Mouse (Mus musculus): Measurements from ENCODE around the gene Pgm5. TPM values are rescaled to one million over a fixed set of nuclear protein-coding genes. Genes with fewer than 3 reads are reported as not detected.
A peak's percentile ranks its signal among the peaks of the same experiment; 100 is the strongest.
"Not testable (repeated sequence)": the region's sequence is repeated elsewhere in the genome, so short reads cannot be mapped to it uniquely, and the experiment has no call there.

The Pgm5 gene
- 100 to 1,000 TPM; 101 to 108 (median 103) TPM for total RNA-seq (2022)

DNA sequence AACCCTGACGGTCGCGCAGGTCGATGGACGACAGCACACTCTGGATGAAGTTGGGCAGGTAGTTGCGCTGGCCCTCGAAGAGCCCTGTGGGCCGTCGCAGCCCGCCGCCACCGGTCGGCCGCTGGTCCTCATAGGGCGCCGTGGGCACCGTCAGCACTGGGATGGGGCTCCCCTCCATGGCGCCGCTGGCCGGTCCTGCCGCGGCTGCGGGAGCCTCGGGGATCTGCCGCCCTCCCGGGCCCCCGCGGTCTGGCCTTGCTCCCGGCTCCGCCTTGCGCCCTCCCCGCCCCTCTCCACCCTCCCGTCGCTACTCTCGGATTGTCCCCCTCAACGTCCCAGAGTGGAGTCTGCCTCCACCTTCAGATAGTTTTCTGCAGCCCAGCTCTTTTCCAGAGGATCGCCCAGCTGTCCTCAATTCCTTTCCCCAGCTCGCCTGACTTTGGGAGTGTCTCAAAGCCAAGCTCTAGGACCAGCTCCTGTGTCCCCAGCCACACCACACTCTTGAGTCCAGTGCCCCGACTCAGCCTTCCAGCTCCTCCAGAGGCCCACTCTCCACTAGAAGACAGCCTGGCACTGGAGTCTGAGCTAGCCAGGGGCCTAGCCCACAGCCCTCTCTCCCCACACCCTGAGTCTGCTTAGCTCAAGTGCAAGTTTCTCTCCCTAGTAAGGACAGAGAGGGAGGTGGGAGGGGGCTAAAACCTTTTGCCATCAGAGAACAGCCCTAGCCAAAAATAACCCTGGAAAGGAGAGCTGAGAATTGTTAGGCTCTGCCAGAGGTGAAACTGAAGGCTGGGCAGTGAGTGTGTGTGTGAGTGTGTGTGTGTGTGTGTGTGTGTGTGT, at the start of gene Pgm5:
Pgm5 (minus strand) TSS at position 244 of the 840 bp plus-strand sequence.
- peak; percentile 51 for DNase-seq (ENCODE audit: low spot score)

- DNase-seq (ENCODE audit: low spot score): no peak
Observed at GRCm38 (mm10) chr19:24908385-24909155, 46.9 kb upstream of the Pgm5 start.

GRCm38 (mm10) chr19:24907655-24908054, 46.0 kb upstream of the Pgm5 start:
- DNase-seq (ENCODE audit: low spot score): no peak

DNA sequence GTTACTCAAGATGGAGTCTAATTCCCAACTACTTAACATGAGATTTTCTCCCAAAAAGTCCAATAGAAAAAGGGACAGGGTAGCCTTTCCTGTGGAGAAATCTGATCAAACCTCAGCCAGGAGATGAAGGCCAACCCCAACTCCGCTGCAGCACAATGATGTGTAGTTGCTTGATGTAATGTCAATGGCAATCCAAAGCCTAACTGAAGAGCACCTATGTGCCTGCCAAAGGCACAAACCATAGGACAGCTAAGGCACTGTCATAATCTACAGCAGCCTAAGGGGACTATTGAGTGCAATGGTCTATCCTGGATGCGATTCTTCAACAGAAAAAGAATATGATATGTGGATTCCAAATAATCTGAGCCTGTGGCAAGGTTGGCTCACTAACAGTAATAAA, 41.2 kb upstream of the Pgm5 start:
- DNase-seq (ENCODE audit: low spot score): no peak

GRCm38 (mm10) chr19:24902256-24902655, 40.6 kb upstream of the Pgm5 start:
- no peak for DNase-seq (ENCODE audit: low spot score)

DNA sequence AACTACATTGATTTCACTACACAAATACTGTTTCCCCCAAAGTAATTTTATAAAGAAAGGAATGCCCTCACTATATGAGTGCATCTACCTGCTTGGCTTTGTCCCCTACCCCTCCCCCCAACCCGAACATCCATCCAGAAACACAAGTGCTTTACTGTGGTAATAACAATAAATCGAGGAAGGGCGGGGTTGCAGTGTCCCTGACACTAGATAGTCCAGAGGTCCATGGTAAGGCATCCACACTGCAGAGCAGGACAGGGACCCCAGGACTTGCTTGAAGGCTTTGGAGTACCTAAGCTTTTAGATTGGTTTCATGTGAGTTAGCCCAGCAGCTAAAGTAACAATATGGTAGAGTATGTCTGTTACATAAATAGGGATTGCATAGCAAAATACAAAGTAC, 40.0 kb upstream of the Pgm5 start:
- no peak for DNase-seq (ENCODE audit: low spot score)

DNA sequence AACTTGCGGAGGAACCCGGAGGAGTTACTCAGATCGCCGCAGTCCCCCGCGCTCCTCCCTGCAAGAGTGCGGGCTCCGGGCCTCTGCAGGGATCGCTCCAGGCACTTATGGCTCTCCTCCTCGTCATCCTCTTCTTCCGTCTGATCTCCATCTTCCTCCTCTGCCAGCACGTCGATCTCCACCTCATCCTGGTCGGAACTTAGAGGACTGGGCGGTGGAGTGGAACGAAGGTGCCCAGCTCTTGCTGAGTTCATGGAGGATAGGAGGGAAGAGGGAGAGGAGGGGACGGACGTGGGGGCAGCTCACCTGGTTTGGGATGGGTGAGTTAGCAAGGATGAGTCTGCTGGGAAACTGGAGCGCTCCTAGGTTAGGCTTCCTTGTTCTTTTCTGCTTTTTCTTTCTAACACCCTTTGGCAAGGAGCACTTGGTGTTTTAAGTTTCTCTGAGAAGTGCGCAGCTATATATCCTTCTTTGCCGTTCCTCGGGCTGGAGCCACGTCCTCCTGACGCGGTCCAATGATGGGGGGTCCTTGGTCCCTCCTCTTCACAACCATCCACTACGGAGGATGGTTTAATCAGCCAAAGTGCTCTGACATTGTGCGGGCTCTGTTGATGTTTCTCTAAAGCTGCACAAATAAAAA, 39.0 kb upstream of the Pgm5 start, which contains the start of gene Foxd4:
Foxd4 (minus strand) TSS at position 617 of the 640 bp plus-strand sequence.
- no peak for DNase-seq (ENCODE audit: low spot score)

- DNase-seq (ENCODE audit: low spot score): no peak
Observed at GRCm38 (mm10) chr19:24899578-24900544, 38.2 kb upstream of the Pgm5 start.

DNA sequence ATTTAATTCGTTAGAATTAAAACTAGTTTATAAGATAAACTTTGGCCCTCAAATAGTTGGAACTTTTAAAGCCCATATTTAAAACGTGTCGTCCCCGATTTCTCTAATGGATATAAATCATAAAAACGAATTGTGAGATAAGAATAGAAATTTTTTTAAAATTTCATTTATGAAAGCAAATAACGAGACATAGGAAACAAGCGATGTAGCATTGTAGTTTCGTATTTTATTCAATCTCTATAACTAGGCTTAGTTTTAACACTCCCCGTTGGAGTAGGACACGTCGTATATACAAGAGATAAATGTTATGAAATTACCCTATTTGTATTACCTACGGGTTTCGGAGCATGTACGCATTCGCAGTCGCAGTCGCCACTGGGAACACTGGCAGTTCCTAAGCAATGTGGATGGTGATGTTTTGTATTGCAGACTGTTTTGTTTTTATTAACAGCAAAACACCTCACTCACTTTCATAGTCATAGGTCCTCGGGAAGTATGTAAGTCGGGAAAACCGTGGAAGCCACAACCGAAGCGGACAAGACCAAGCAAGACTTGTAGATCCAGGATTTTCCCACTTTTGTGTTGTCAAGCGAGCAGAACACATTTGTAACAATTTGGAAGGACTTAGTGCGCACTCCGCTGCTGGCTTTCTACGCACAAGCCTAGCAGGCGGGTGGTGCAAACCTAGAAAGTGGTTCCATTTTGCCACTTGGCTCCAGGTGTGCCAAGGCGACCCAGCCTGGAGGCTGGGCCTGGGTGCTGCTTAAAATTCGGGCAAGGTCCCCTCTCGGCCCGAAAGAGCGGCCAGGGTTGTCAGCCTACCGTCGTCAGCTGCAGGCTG, 37.3 kb upstream of the Pgm5 start:
- no peak for DNase-seq (ENCODE audit: low spot score)

- DNase-seq (ENCODE audit: low spot score): no peak
Observed at GRCm38 (mm10) chr19:24897896-24898736, 36.5 kb upstream of the Pgm5 start.

DNA sequence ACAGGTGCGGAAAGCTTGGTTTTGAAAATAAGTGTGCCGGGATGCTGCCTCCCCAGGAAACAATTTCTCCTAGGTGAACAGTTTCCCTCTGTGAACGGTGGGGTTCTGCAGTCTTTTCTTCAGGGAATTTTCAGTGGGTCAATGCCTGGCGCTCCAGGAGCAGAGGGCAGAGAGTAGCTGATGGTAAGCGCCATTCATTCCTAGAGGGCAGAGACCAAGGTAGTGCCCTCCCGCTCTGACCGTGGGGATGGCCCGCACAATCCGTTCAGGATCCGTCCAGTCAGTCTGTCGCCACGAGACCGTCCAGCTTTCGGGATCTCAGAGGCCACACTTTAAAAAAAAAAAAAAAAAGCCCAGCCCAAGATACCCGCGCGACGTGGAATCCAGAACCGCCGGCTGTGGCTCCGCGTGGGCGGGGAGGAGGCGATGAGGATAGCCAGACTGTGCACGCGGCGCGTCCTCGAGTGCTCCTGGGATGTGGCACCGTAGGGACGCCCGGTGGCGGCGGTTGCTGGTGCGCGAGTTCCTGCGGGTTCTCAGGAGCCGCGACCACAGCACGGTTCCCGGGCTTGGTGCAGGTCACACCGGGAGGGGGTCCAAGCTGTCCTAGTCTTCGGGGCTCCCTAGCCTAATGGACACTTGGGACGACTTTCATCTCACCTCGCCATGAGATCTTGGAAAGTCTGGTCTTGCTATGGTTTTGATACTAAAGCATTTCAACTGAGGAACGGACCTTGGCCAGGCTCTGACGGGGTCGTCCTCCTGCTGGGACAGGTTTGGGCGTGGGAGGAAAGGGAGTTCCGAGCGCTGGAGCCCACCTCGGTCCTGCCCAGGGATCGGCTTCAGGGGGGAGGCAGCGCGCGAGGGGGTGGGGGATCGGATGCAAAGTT, 35.6 kb upstream of the Pgm5 start:
- DNase-seq (ENCODE audit: low spot score): no peak

DNA sequence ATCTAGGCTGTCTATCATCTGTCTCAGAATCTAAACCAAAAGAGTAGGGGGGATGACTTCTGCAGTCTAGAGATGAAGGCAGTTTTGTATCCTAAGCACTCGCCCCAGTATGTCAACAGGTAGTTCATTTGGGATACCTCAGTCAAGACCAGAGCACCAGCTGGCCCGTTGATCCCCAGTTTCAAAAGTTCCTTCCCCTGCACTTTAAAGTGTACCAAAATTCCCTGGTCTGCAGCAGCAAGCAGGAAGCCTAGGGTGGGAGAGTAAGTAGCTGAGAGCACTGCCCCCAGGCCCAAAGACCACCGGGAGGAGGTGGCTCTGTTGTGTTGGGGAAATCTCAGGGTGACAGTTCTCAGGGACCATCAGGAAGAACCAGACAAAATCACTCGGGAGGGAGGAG, 34.9 kb upstream of the Pgm5 start:
- no peak for DNase-seq (ENCODE audit: low spot score)

- DNase-seq (ENCODE audit: low spot score): no peak
Observed at GRCm38 (mm10) chr19:24886888-24887287, 25.2 kb upstream of the Pgm5 start.

DNA sequence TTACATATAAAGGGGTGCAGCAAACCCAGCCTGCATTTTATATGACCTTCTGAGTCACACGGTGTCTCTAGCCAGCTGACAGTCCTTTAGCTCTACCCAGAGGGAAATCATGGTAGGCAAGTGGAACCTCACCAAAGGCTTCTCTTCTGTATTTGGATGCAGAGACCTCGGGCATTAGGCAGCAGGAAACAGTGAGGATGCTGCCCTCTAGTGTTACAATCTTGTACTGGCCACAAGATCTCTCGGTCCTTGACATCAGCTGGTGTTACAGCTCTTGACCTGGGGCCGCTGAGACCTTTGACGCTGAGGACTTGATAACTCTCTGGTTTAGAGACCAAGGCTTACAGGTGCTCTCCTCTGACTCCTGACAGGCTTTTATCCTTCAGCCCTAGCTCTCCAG, 23.8 kb upstream of the Pgm5 start:
- DNase-seq (ENCODE audit: low spot score): peak; percentile 50

DNA sequence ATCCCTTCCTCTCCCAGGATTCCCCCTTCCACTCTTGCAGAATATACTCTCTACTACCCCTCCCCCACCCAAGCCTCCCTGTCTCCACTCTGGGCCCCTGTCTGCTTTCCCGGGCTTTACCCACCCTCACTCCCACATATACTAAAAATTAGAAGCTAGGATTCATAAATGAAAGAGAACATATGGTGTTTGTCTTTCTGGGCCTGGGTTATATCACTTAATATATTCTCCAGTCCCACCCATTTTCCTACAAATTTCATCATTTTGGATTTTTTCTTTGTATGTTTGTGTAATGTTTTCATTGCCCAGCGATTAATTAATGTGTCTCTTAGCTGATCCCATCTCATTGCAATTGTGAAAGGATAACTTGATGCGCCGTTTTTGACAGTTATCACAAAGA, 19.6 kb upstream of the Pgm5 start:
- no peak for DNase-seq (ENCODE audit: low spot score)

DNA sequence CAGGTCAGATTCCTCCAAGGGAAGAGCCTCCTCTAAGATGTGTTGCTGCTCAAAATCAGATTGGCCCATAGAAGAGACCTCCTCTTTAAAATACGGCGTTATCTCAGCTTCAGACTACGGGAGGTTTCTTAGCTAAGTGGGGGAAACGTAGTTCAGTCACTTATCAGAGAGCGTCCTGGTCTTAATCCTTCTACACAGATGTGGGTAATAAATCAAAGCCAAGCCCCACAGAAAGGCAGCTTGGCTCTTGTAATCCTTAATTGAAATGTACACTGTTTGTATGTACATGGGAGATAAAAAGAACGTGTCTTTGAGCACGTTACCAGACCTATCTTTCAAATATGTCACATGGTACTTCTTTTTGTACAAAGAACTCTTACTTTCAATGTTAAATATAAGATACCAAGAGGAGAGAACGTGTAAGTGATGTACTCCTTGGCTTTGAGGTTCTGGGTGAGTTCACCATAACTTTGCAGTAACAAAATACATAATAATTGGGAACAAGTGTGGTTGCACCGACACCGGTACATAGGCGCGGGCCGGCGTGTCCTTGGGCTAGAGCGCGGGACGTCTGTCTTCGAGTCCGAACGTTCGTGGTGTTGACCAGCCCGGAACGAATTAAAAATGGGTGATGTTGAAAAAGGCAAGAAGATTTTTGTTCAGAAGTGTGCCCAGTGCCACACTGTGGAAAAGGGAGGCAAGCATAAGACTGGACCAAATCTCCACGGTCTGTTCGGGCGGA, 13.6 kb upstream of the Pgm5 start, which contains the start of gene Gm10053:
Gm10053 (plus strand) TSS at position 558 of the 742 bp plus-strand sequence.
- not testable (repeated sequence) for DNase-seq (ENCODE audit: low spot score)

DNA sequence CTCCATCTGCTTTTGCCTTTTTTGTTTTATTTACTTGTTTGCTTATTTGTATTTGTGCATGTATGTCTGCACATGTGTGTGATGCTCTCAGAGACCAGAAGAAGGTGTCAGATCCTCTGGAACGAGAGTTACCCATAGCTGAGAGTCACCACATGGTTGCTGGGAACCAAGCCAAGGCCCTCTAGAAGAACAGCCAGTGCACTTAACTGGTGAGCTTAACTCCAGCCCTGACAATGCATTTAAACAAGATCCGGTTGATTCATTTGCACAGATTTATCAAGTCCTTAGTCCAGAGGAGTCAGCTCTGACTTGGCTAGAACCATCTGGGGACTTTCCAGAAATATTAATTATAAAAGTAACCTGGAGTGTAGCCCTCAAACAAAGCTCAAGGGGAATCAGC, 12.2 kb upstream of the Pgm5 start:
- DNase-seq (ENCODE audit: low spot score): peak; percentile 15
